Mouse (Mus musculus) heart, adult 2 months (tissue): ENCODE results near the gene Gm17349.

Experiments used
- CTCF ChIP-seq: fragments of 200-600 bp; IDR thresholded peaks from 2 replicates; pipeline ENCODE4 v1.8.1; 2022; ENCODE audit warnings: antibody characterized with exemption, mild to moderate bottlenecking, moderate library complexity
- EP300 ChIP-seq: fragments of 200-500 bp; IDR thresholded peaks from 2 replicates; pipeline ENCODE4 v1.6.1; 2011; ENCODE audit warnings: low read depth, low read length, control low read depth; ENCODE audit not compliant: insufficient read depth
- POLR2A ChIP-seq: fragments of 200-500 bp; IDR thresholded peaks from 2 replicates; pipeline ENCODE4 v1.6.1; 2011; ENCODE audit warnings: mild to moderate bottlenecking, low read depth, low read length, control low read depth; ENCODE audit not compliant: insufficient read depth

DNA sequence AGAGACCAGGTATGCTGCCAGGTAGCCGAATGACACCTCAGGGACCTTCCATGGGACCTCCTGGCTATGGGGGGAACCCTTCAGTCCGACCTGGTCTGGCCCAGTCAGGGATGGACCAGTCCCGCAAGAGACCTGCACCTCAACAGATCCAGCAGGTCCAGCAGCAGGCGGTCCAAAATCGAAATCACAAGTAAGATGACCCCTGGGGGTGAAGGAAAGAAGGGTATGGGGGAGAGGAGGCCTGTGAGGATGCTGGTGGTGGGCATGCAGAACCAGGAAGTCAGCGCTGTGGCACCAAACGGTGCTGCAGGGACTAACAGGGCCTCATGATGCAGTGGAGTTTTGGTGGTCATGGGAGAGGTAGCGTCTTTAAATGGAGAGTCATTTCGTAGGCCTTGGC lies 2.2 kb downstream of the Gm17349 start:
- TF ChIP-seq CTCF (no peak), EP300 (no peak), POLR2A (no peak)
